Mouse (Mus musculus): Measurements from ENCODE around the gene Vmn2r83. TPM values are rescaled to one million over a fixed set of nuclear protein-coding genes. Genes with fewer than 3 reads are reported as not detected.
"Not testable (repeated sequence)": the region's sequence is repeated elsewhere in the genome, so short reads cannot be mapped to it uniquely, and the experiment has no call there.

Vmn2r83 gene
- total RNA-seq (2021) (not detected), polyA plus RNA-seq (2012; rRNA removed) (not detected in 2 replicates)
- long read RNA-seq = 0 reads

DNA sequence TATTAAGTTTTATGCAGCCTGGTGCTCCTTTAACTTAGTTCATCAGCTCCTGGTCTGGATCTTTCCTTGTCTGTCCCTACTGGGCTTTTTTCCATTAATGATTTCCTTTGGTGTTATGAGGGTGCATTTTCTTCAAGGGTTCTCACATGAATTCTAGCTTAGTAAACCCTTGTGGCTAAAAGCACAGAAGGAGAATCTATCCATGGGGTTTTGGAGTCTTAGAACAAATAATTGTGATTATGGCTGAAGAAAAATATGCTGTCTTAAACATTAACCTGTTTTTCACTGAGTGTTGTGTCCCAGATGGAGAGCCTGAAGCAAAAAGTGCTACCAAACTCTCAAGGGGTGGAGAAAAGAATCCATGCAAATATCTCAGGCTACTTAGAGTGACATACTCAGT, at the start of gene Vmn2r83:
TSS of gene Vmn2r83 (plus strand) at position 301 of the 400 bp plus-strand sequence.
- Histone ChIP-seq H3K27me3 (ENCODE audit: control insufficient read depth, insufficient read depth, low read length) (no peaks in the 10 kb centered on the region), H3K79me2 (replicated peaks; ENCODE audit: control insufficient read depth, insufficient read depth, low read length) (no peaks in the 10 kb centered on the region), H3K9ac (ENCODE audit: low read depth, low read length) (no peak within 1 kb of the TSS), H3K36me3 (ENCODE audit: control insufficient read depth, insufficient read depth, low read length) (no peaks in the 10 kb centered on the region), H3K27ac (no peak within 1 kb of the TSS), H3K4me1 (ENCODE audit: control insufficient read depth, insufficient read depth, low read length) (no peaks in the 10 kb centered on the region), H3K4me3 (no peak within 1 kb of the TSS)
- TF ChIP-seq EP300 (IDR thresholded peaks at IDR 0.05; ENCODE audit: insufficient read depth, low read depth, low read length) = no peak
- no peak for TF ChIP-seq POLR2A (IDR thresholded peaks at IDR 0.05; ENCODE audit: insufficient read depth, low read depth, low read length)
- TF ChIP-seq CTCF (IDR thresholded peaks at IDR 0.05) = no peak
- intact Hi-C loops (cut with DNase I) = no loop called here
- no peak for DNase-seq

DNA sequence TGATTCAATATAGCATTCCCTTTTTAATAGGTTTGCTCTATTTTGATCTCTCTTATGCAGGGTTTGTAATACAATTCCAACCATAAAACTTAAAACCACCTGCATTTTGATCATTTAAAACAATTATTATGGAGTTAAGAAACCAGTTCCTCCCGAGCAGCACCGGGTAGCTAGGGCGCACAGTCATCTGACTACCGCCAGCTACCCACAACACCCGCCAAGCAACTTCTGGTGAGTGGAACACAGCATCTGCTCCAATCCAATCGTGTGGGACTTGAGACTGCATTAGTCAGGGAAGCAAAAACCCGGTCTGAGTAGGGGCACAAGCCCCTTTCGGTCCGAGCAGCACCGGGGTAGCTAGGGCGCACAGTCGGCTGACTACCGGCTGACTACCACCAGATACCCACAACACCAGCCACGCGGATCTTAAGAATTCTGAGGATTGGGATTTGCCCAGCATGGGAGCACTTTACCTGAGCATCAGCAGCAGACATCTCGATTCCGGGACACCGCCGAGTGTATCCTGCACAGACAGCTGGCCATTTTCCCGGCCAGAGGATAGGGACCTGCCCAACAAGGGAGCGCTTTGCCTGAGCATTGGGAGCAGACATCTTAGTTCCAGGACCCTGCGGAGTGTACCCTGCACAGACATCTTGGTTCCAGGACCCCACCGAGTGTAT, 33.2 kb upstream of the Vmn2r83 start:
- H3K27me3 ChIP-seq (ENCODE audit: control insufficient read depth, insufficient read depth, low read length); H3K79me2 ChIP-seq (replicated peaks; ENCODE audit: control insufficient read depth, insufficient read depth, low read length); intact Hi-C loops (cut with DNase I); H3K27ac ChIP-seq; H3K36me3 ChIP-seq (ENCODE audit: control insufficient read depth, insufficient read depth, low read length); DNase-seq; H3K4me3 ChIP-seq; H3K9ac ChIP-seq (ENCODE audit: low read depth, low read length); H3K4me1 ChIP-seq (ENCODE audit: control insufficient read depth, insufficient read depth, low read length): not testable (repeated sequence)
- 82% methylated on average over 23 of the region's 23 CpGs for WGBS

DNA sequence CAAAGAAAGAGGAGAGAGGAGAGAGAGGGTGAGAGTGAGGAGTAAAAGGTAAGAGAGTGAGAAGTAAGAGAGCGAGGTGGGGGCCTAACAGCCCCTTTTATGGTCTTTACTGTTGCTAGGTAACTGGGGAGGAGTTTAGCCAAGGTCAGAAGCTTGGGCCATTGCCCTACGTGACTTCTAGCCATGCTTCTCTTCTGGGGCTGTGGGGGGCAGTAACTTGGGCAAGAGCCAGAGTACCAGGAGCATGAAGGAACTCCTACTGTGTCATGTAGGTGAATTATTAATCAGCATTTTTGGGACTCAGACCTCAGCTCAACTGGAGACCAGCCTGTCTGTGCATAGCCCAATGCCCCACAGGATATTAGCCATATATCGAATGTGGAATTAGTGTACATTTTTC, 27.4 kb downstream of the Vmn2r83 start:
- Histone ChIP-seq H3K9ac (ENCODE audit: low read depth, low read length) (no peak overlapping the region), H3K27me3 (ENCODE audit: control insufficient read depth, insufficient read depth, low read length) (no peaks in the 10 kb centered on the region), H3K4me3 (no peak overlapping the region), H3K79me2 (replicated peaks; ENCODE audit: control insufficient read depth, insufficient read depth, low read length) (no peaks in the 10 kb centered on the region), H3K36me3 (ENCODE audit: control insufficient read depth, insufficient read depth, low read length) (no peaks in the 10 kb centered on the region), H3K27ac (no peak overlapping the region), H3K4me1 (ENCODE audit: control insufficient read depth, insufficient read depth, low read length) (no peaks in the 10 kb centered on the region)
- DNase-seq = no peak
- TF ChIP-seq POLR2A (IDR thresholded peaks at IDR 0.05; ENCODE audit: insufficient read depth, low read depth, low read length) (no peak), CTCF (IDR thresholded peaks at IDR 0.05) (no peak), EP300 (IDR thresholded peaks at IDR 0.05; ENCODE audit: insufficient read depth, low read depth, low read length) (no peak)
- intact Hi-C loops (cut with DNase I) = no loop called here
- 60% methylated on average over 3 of the region's 3 CpGs for WGBS

DNA sequence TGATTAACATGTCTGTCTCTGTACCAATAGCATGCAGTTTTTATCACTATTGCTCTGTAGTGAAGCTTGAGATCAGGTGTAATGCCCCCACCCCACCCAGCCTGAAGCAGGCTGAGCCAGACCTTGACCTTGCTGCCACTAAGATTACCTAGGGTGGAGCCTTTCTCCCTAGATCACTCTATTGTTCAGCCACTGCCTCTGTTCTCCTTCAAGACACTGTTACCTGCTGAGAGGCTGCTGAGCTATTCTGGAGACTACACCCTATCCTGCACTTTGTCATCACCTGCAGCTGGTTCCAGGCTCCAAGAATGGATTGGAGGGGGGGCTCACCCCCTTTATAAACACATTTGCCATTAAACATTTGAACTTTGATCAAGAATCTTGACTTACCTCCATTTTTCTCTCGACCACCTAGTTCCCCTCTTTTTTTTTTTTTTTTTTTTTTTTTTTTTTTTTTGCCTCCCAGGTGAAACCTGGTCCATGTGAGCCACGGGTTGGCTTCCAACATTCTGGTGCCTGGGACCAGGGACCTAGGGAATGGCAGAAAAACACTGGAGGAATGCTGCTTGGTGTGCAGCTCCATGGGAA, 28.3 kb downstream of the Vmn2r83 start:
- no peaks in the 10 kb centered on the region for H3K79me2 ChIP-seq (replicated peaks; ENCODE audit: control insufficient read depth, insufficient read depth, low read length)
- no peak for DNase-seq
- no peaks in the 10 kb centered on the region for H3K4me1 ChIP-seq (ENCODE audit: control insufficient read depth, insufficient read depth, low read length)
- no peaks in the 10 kb centered on the region for H3K27me3 ChIP-seq (ENCODE audit: control insufficient read depth, insufficient read depth, low read length)
- no peak overlapping the region for H3K27ac ChIP-seq
- H3K36me3 ChIP-seq (ENCODE audit: control insufficient read depth, insufficient read depth, low read length) = no peaks in the 10 kb centered on the region
- no peak overlapping the region for H3K9ac ChIP-seq (ENCODE audit: low read depth, low read length)
- WGBS = 51% methylated on average over 2 of the region's 2 CpGs
- intact Hi-C loops (cut with DNase I) = no loop called here
- no peak overlapping the region for H3K4me3 ChIP-seq
- TF ChIP-seq EP300 (IDR thresholded peaks at IDR 0.05; ENCODE audit: insufficient read depth, low read depth, low read length) = no peak
- no peak for TF ChIP-seq POLR2A (IDR thresholded peaks at IDR 0.05; ENCODE audit: insufficient read depth, low read depth, low read length)
- no peak for TF ChIP-seq CTCF (IDR thresholded peaks at IDR 0.05)

DNA sequence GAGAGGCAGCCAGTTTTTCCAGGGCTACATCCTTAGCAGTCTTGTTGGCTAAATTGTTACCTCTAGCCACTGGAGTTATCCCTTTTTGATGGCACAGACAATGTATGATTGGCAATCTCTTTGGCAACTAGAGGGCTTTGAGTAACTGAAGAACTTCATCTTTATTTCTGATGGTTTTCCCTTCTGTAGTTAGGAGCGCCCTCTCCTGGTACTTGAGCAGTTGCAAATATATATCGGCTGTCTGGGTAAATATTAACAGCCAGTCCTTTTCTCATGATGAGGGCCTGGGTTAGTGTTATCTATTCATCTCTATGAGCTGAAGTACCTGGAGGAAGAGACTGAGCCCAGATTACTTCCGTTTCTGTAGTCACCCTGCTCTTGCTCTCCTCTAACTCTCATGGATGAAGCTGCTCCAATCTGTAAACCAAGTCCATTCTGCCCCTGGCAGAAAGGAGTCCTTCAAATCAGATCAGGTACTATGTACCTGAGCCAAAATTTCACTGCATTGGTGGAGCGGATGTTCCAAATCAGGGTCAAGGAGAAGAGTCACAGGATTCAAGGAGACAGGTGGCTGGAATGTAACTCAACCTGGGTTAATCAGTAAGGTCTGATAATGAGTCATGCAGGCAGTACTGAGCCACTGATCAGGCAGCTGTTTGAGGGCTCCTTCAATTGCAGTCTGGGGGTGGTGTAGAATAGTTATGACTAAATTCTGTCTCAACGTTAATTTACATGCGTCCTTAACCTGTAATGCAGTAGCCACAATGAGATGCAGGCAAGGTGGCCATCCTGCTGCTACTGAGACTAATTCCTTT, 34.5 kb downstream of the Vmn2r83 start:
- WGBS = 68% methylated on average over 6 of the region's 6 CpGs
- Histone ChIP-seq H3K4me1 (ENCODE audit: control insufficient read depth, insufficient read depth, low read length) (no peaks in the 10 kb centered on the region), H3K36me3 (ENCODE audit: control insufficient read depth, insufficient read depth, low read length) (no peaks in the 10 kb centered on the region), H3K27me3 (ENCODE audit: control insufficient read depth, insufficient read depth, low read length) (no peaks in the 10 kb centered on the region; the same call in 1 of the 2 replicates), H3K27ac (no peak overlapping the region), H3K4me3 (no peak overlapping the region), H3K79me2 (replicated peaks; ENCODE audit: control insufficient read depth, insufficient read depth, low read length) (no peaks in the 10 kb centered on the region), H3K9ac (ENCODE audit: low read depth, low read length) (no peak overlapping the region)
- TF ChIP-seq CTCF (IDR thresholded peaks at IDR 0.05) (peak; percentile 29; the same call in 1 of the 2 replicates), EP300 (IDR thresholded peaks at IDR 0.05; ENCODE audit: insufficient read depth, low read depth, low read length) (no peak), POLR2A (IDR thresholded peaks at IDR 0.05; ENCODE audit: insufficient read depth, low read depth, low read length) (no peak)
- intact Hi-C loops (cut with DNase I) = no loop called here
- DNase-seq = no peak

DNA sequence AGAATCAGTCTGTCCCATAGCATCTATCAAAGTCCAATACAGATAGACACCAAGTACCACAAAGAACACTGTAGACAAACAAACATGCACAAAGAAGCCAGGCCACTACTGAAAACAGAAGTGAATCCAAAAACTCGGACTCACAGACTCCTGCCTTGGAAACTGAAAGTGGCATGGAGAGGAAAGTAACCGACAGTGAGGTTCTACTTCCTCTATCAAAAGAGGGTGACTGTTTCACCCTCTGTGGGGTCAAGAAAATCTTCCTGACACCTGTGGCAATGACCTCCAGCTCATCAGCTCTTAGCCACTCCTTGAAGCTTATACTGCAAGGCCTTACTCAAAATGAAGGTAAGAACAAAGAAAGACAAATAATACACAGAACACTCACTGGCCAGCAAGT, 38.2 kb downstream of the Vmn2r83 start:
- TF ChIP-seq POLR2A (IDR thresholded peaks at IDR 0.05; ENCODE audit: insufficient read depth, low read depth, low read length) = no peak
- no peak for TF ChIP-seq CTCF (IDR thresholded peaks at IDR 0.05)
- no peak for TF ChIP-seq EP300 (IDR thresholded peaks at IDR 0.05; ENCODE audit: insufficient read depth, low read depth, low read length)
- H3K9ac ChIP-seq (ENCODE audit: low read depth, low read length) = no peak overlapping the region
- H3K4me3 ChIP-seq = no peak overlapping the region
- no peaks in the 10 kb centered on the region for H3K4me1 ChIP-seq (ENCODE audit: control insufficient read depth, insufficient read depth, low read length)
- intact Hi-C loops (cut with DNase I) = no loop called here
- WGBS = 60% methylated on average over 2 of the region's 2 CpGs
- DNase-seq = no peak
- no peak overlapping the region for H3K27ac ChIP-seq
- H3K79me2 ChIP-seq (replicated peaks; ENCODE audit: control insufficient read depth, insufficient read depth, low read length) = no peaks in the 10 kb centered on the region
- H3K27me3 ChIP-seq (ENCODE audit: control insufficient read depth, insufficient read depth, low read length) = no peaks in the 10 kb centered on the region; the same call in 1 of the 2 replicates
- H3K36me3 ChIP-seq (ENCODE audit: control insufficient read depth, insufficient read depth, low read length) = no peaks in the 10 kb centered on the region

All from heart, adult 2 months (tissue).